Mouse (Mus musculus) heart, embryonic 13.5 days (tissue): Measurements from ENCODE around the gene Leng9. TPM values are rescaled to one million over a fixed set of nuclear protein-coding genes. Genes with fewer than 3 reads are reported as not detected.

ENCODE experiments used
- polyA plus RNA-seq: library from polyadenylated mRNA; unstranded; fragments of >200 nt; fragmentation: Nextera tagmentation; extraction: Ambion mirVana; gene quantifications from 2 replicates; pipeline ENCODE4 v1.2.1, GENCODE M21; 2015

The Leng9 gene
- polyA plus RNA-seq, 1 experiment from 2014 or later = 2.0 TPM

Other genes with a start within 250 kb of the Leng9 start
- 0.08 TPM in 1 of 2 replicates, not detected in the other for gene Lilra6, start 234.9 kb downstream of the Leng9 start, polyA plus RNA-seq
- 0.83 and 1.1 TPM in 2 replicates for gene Lair1, start 87.2 kb downstream of the Leng9 start, polyA plus RNA-seq
- 0.88 and 1.0 TPM in 2 replicates for gene Ttyh1, start 31.0 kb downstream of the Leng9 start, polyA plus RNA-seq
- 44.4 and 45.9 TPM in 2 replicates for gene Leng8, start 13.3 kb downstream of the Leng9 start, polyA plus RNA-seq
- 26.5 and 26.7 TPM in 2 replicates for gene Cdc42ep5, start 14.5 kb upstream of the Leng9 start, polyA plus RNA-seq
- gene Lilra5, start 87.4 kb upstream of the Leng9 start, polyA plus RNA-seq = 0.11 TPM in 1 of 2 replicates, not detected in the other
- 0.09 TPM in 1 of 2 replicates, not detected in the other for gene Ncr1, start 187.3 kb upstream of the Leng9 start, polyA plus RNA-seq
- 0.71 and 0.83 TPM in 2 replicates for gene Gp6, start 247.4 kb upstream of the Leng9 start, polyA plus RNA-seq